Mouse (Mus musculus): ENCODE data around the gene Ube2ql1.

Gene Ube2ql1

DNA sequence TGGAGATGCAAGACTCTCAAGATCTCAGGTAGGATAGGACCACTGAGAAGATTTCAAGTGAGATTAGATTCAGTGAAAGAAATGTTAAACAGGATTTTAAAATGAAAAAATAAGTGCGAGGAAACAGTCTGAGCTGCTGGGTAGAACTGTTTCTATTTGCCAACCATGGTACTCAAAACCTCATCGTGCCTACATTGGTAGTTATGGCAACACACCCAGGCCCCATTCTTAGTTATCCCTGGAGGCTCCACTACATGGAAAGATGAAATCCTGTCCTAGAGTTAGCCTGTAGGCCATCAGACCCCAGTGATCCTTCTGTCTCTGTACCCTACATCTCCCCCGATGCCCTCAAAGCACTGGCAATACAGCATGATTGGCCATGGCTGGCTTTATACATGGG lies 14.3 kb downstream of the Ube2ql1 start:
- ChIA-PET POLR2A (no interaction called here), CTCF (no interaction called here)

DNA sequence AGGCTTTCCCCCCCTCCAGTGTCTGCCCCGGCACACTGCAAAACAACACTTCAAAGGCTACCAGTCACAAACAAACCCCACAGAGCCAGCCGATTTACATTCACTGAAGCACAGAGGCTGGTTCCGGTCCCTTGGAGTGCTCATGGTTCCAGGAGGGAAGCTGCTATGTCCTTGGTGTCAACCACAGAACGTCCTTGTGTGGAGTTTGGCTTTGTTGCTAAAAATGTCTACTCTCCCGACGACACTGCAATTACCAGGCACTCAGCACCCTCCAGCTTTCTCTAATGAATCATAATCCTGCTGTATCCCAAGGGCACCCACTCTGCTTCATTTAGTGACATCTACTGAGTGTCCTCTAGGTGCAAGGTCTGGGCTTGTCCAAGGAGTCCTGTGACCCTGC lies 18.5 kb downstream of the Ube2ql1 start:
- ChIA-PET CTCF (no interaction called here), POLR2A (no interaction called here)

DNA sequence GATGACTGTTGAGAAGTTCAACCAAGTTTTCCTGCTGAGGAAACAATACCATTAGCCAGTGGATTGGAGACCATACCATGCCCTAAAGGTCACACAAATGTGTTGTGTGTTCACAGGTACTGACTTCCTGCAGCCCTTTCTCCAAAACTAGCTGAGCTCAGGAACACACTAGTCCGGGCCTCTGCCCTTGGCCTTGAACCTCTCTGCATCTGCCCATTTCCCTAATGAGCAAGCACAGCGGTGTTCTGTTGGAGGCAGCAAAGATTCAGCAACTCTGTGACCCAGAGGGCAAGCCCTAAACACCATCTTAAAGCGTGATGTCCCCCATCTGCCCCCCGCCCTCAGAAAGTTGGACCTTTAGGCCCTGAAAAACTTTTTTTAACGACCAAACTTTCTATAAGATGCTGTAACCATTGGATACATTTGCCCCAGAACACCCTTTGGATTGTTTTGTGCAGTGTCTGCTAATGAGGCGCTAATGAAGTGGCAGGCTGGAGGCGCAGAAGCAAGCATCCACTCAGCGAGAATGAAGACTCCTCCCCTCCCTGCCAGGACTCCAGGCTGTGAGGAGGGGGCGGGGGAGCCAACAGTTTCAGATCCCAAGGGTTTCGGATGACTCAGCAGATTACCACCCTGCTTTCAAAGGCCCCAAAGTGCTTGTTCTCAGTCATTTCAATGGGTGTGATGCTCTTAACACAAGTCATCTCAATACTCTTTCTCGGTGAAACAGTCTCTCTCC lies 21.7 kb downstream of the Ube2ql1 start:
- POLR2A ChIA-PET, result interaction anchor here in 3 of 4 experiments (0.6 to 1.6 kb wide), 7 partner anchors 10 to 665 kb away, joined by 3 to 7 read pairs (median 4); no protein-coding TSS in a partner anchor
- CTCF ChIA-PET, result interaction anchor here in 1 of 4 experiments (0.8 kb wide), 1 partner anchor 27 kb away, joined by 3 read pairs; no protein-coding TSS in a partner anchor

DNA sequence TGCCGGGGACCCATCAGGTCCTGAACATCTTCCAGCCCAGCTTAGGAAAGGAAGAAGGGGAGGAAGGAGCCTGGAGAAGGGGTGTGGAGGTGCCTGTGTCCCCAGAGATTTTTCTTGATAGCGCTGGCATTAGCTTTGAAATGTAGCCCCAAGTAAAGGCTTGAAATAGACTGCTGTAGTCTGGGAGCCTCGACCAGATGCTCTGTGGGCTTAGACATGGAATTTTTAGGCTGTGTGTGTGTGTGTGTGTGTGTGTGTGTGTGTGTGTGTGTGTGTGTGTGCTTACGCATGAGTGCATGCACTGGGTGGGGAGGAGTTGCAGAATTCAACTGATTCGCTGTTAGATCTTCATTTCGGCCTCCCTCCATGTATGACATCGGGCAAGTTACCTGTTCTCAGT lies 31.5 kb downstream of the Ube2ql1 start:
- CTCF ChIA-PET, result no interaction called here

DNA sequence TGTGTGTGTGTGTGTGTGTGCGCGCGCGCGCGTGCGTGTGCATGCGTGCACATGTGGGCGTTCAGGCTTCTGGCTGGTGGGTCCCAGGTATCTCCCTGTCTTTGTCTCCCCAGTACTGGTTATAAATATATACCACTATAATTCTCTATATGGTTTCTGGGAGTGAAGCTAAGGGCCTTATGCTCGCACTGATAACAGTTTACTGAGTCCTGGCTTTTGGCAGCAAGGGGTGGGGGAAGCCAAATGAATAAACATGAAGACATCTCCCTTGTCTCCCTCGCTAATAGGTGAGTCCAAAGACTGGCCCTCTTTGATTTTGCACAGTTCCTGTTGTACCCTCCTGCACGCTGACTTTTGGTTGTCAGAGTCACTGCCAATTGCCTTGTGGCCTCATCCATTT lies 32.2 kb downstream of the Ube2ql1 start:
- POLR2A ChIA-PET, result interaction anchor here in 1 of 4 experiments (0.7 kb wide), 2 partner anchors 10 to 94 kb away, joined by 3 to 4 read pairs; no protein-coding TSS in a partner anchor
- CTCF ChIA-PET, result no interaction called here

More for the DNA sequence above, 31.5 kb downstream of the Ube2ql1 start:
- POLR2A ChIA-PET, result interaction anchor here in 1 of 4 experiments (0.7 kb wide), 2 partner anchors 9 to 199 kb away, joined by 3 to 6 read pairs; no protein-coding TSS in a partner anchor

DNA sequence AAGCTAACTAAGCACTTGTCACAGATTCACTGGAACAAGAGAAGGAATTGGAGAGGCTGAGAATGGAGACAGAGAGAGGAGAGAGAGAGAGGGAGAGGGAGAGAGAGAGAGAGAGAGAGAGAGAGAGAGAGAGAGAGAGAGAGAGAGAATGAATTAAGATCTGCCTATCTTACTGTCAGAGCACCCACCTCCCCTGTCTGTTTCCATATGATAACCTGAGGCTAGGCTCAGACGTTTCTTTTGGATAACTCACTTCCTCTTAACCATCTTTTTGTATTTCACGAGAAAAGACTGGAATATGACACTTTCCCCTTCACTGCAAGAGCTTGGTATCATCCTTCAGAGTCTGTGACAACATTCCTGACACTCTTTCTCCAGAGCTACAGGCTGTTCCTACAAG lies 32.8 kb downstream of the Ube2ql1 start:
- ChIA-PET CTCF (interaction anchor here in 3 of 4 experiments (0.5 to 0.9 kb wide), 4 partner anchors 10 to 165 kb away, joined by 3 to 10 read pairs (median 4); no protein-coding TSS in a partner anchor), POLR2A (interaction anchor here in 1 of 4 experiments (0.6 to 0.7 kb wide), 2 partner anchors 16 to 94 kb away, joined by 4 to 5 read pairs; no protein-coding TSS in a partner anchor)

DNA sequence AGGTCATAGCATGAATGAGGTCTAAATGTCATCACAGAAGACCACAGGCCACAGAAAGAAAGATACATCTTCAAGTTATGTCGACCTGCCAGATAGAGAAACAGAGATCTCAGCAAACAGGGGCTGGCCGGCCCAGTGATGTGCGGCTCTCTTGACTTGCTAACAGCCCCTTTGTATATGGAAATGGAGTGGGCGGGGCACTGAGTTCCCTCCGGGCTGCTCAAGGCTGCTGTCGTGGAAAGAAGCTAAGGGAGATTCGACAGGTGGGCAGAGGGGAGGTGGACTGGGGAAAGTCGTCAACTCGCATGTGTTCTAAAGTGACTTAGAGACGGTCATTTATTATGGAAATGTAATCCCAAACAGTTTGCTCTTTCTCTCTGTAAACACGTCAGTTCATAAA lies 36.2 kb downstream of the Ube2ql1 start:
- ChIA-PET POLR2A (interaction anchor here in 2 of 4 experiments (0.7 to 1.0 kb wide), 6 partner anchors 15 to 756 kb away, joined by 3 to 4 read pairs (median 3); partner anchors contain the start of gene Srd5a1 (in 1 of the 2)), CTCF (interaction anchor here in 3 of 4 experiments (0.5 to 1.1 kb wide), 5 partner anchors 13 to 884 kb away, joined by 3 to 8 read pairs (median 5); partner anchors contain the start of gene Ube2ql1 (in 1 of the 3))

DNA sequence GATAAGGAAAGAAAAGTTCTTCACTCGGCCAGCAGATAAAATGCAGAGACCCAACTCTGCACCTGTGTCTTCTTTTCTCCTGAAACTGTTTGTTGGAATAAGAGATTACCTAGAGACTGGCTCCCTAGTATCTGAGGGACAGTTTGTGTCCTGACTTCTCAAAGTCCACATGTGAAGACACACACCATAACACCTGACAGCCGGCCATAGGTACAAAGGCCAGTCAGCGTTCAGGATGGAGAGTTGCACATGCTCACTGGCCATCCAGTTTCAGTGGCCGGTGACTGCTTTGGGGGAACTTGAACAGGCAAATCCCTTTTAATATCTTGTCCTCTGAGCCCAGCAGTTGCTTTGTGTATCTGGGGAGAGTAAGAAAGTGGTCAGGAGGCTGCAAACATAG lies 38.3 kb downstream of the Ube2ql1 start:
- POLR2A ChIA-PET, result interaction anchor here in 1 of 4 experiments (0.8 kb wide), 1 partner anchor 33 kb away, joined by 3 read pairs; no protein-coding TSS in a partner anchor
- CTCF ChIA-PET, result no interaction called here

DNA sequence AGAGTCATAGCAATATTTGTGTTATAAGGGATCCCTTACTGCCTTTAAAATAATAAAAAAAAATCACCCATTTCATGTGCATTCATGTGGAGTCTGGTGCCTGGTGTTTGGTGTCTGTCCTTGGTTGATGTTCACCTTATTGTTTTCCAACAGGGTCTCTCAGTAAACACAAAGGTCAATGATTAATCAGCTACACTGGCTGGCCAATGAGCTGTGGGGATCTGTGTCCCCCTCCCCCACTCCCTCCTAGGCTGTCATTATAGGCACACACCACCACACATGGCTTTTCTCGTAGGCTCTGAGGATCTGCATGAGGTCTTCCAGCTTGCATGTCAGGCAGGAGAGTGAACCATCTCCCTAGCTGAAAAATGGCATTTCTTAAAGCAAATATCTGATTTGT lies 38.9 kb downstream of the Ube2ql1 start:
- POLR2A ChIA-PET, result interaction anchor here in 1 of 4 experiments (0.8 kb wide), 1 partner anchor 33 kb away, joined by 3 read pairs; no protein-coding TSS in a partner anchor

DNA sequence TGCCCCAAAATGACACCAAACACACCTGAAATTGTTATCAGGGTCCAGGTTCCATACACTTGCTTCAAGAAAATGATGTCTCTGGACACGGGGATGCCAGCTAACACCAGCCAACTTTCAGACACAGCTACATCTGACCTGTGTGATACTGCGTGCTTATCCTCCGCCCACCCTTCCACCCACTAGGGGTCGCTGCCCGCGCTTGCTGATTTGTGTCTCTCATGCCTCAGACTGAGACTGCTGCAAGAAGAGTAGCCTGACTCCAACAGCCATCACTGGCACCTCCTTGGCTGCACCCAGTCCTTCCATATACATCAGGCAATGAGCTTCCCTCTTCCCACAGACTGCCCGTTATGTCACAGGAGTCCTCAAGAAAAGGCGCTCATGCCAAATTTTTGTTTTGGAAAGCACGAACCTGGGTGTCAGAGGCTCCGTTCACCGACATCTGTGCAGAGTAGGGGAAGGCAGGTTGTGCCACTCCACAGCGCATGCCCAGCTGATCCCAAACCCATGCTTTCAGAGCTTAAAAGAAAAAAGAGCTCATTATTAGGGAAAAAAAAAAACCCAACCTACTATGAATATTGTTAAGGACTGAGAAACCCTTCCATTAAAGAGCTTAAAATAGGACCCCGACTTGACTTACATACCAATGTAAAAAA lies 43.2 kb downstream of the Ube2ql1 start:
- ChIA-PET POLR2A (interaction anchor here in 3 of 4 experiments (0.6 to 1.3 kb wide), 4 partner anchors 37 to 75 kb away, joined by 3 read pairs; no protein-coding TSS in a partner anchor), CTCF (interaction anchor here (0.5 to 1.5 kb wide), 30 partner anchors 9 to 1928 kb away, joined by 3 to 9 read pairs (median 4); partner anchors contain the start of gene Ube2ql1 (in 1 of the 4))

More for the DNA sequence above, 38.9 kb downstream of the Ube2ql1 start:
- CTCF ChIA-PET, result no interaction called here

DNA sequence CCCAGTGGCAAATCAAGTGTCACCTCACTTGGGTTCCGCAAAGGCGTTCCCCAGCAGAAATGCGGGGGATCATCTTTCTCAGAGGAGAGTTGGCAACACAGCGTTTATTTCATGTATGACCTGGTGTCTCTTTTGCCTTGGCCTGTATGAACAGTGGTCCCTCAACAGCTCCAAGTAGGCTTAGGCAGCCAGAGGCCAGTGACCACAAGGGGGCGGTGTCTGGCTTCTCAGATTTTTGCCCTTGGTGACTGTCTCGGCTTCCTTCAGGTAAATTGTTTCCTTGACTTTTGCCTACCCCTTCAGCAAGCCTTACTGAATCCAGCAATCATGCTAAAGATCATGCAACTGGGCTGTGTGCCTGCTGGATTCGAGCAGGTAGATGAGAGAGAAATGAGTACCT lies 48.6 kb downstream of the Ube2ql1 start:
- ChIA-PET POLR2A (no interaction called here), CTCF (interaction anchor here (0.6 to 1.9 kb wide), 16 partner anchors 12 to 1198 kb away, joined by 3 to 15 read pairs (median 4); no protein-coding TSS in a partner anchor)

DNA sequence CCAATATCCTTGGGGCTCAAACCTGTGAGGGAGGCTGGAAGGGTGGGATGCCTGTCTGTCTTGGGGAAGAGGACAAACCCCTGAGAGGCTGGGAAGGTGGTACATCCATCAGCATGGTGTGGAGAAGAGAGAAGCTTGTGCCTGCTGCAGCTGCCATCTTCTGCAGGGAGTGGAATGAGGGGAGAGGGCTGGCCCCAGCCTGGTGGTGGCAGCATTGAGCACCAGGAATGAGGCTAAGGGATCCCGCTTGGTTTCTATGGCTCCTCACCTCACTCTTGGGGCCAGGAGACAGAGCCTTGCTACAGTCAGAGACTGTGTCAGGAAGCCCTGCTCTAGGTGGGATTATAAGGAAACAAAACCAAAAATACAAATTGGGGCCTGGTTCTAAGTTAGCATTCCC lies 52.7 kb downstream of the Ube2ql1 start:
- POLR2A ChIA-PET, result no interaction called here

DNA sequence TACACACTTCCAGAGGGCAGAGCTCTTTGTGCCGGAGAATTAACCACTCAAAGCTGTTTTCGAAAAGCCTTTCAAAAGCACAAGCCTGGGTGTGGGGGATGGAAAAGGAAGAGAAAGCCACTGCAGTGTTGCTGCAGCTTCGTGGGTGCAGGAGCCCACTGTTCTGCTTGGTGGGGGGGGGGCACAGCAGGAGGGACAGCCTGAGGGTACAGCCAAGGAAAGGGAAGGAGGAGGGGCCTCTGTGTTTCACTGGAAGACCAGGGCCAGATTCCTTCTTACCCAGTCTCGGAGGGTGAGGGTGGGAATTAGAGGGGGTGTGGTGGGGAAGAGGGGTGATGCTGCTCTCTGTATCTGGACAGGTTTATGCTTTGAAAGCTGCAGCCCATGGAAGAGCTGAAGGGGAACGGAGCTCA lies 54.3 kb downstream of the Ube2ql1 start:
- POLR2A ChIA-PET, result interaction anchor here in 3 of 4 experiments (0.7 to 0.9 kb wide), 3 partner anchors 115 to 271 kb away, joined by 3 to 7 read pairs (median 5); no protein-coding TSS in a partner anchor
- CTCF ChIA-PET, result interaction anchor here in 1 of 4 experiments (0.7 to 2.2 kb wide), 3 partner anchors 11 to 902 kb away, joined by 3 to 5 read pairs (median 5); no protein-coding TSS in a partner anchor

More for the DNA sequence above, 52.7 kb downstream of the Ube2ql1 start:
- CTCF ChIA-PET, result interaction anchor here (0.5 to 2.2 kb wide), 11 partner anchors 10 to 1321 kb away, joined by 3 to 7 read pairs (median 3); no protein-coding TSS in a partner anchor

DNA sequence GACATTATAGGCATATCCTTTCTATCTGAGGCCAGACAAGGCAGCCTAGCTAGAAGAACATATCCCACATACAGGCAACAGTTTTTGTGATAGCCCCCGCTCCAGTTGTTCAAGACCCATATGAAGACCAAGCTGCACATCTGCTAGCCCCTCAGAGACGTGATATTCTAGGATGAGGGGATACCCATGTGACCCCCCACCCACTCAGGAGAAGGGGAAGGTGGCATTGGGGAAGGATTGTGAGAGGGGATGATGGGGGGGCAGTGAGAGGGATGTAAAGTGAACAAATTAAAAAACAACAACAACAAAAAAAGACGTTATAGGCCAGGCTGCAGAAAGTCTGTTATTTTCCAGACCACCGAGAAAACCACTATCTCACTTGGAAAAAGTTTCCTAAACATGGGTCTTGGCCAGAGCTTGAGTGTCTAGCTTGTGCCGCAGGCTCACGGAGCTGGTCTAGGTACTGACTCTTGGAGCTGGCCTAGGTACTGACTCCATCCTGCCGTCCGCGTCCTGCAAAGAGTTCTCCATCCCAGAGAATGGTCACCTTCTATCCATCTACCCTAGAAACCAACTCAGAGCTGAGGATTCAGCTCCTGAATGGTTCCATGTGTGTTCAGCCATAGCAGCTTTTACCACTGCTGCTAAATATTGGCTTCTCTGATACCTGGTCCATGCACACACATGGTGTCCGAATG lies 65.6 kb downstream of the Ube2ql1 start:
- POLR2A ChIA-PET, result interaction anchor here in 2 of 4 experiments (0.6 to 0.7 kb wide), 2 partner anchors 194 to 244 kb away, joined by 3 to 4 read pairs; no protein-coding TSS in a partner anchor
- CTCF ChIA-PET, result interaction anchor here in 1 of 4 experiments (0.5 kb wide), 1 partner anchor 397 kb away, joined by 3 read pairs; no protein-coding TSS in a partner anchor

DNA sequence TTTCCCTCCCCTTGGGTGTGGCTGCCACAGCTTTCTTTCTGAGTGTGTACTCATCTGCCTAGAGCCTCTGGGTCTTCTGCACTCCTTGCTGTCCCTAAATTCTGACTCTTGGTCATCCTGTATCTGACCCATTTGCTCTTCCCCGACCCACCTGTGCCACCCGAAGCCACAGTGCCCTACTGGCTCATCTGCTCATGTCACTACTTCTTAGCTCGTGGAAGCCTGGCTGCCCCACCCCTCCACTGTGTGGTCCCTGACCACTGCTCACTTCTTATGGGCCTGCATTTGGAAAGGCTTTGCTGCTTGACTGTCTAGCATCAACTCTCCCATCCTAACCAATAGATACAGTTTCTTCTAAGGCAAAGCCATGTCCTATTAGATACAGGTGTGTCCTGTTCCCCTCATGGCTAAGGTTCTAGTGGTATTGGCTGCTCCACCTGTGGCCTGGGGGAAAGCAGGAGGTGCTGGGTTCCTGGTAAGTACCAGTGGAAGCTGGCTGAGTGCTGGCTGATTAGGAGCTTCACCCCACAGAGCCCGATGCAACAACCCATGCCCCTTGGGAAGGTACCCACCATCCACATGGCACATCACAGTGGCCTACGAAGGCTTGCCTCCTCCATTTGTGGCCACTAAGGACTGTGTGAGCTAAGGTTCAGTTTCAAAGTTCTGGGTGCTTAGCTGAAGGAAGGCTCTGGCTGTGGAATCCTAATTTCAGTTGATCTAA lies 66.3 kb downstream of the Ube2ql1 start:
- CTCF ChIA-PET, result interaction anchor here in 1 of 4 experiments (0.7 kb wide), 1 partner anchor 13 kb away, joined by 3 read pairs; no protein-coding TSS in a partner anchor
- POLR2A ChIA-PET, result interaction anchor here in 2 of 4 experiments (0.6 to 1.4 kb wide), 2 partner anchors 62 to 245 kb away, joined by 3 to 4 read pairs; partner anchors contain the start of gene Srd5a1 (in 1 of the 2)

DNA sequence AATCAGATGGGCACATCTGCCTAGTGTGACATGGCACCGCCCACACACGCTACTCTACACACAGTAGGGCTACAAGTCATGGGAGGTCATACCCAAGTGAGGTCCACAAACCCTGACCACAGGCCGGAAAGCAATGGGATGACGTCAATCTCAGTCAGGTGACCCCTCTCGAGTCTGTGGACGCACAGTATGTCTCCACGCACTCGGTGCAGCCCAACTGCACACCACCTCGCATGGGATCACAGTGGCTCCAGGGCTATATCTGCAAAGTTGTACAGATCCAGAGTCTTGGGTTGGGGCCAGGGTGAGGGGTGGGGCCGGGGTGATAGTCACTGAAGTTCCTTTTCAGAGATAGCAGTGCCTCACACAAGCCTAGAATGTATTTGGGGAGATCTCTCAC lies 67.1 kb downstream of the Ube2ql1 start:
- POLR2A ChIA-PET, result interaction anchor here in 1 of 4 experiments (1.4 kb wide), 1 partner anchor 61 kb away, joined by 3 read pairs; the partner anchor contains the start of gene Srd5a1
- CTCF ChIA-PET, result interaction anchor here in 1 of 4 experiments (1.1 kb wide), 1 partner anchor 160 kb away, joined by 3 read pairs; no protein-coding TSS in a partner anchor

DNA sequence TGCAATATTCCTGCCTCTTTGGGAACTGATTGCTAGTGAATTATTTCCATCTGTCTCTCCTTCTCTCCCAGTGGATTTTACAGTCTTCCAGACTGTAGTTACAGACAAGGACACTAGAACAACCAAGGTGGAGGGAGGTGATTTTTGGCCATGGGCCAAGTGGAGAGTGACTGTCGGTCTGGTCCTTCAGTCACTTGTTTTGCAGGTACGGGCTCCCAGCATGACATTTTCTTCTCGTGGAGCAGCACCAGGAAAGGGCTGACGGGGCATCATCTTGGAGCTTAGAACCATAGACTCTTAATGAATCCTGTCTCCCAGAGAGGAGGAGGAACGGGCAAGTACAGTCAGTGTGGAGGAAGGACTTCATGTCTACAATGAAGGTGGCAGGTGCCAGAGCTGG lies 67.6 kb downstream of the Ube2ql1 start:
- POLR2A ChIA-PET, result interaction anchor here in 1 of 4 experiments (1.4 kb wide), 1 partner anchor 61 kb away, joined by 3 read pairs; the partner anchor contains the start of gene Srd5a1
- CTCF ChIA-PET, result interaction anchor here in 1 of 4 experiments (1.1 kb wide), 1 partner anchor 160 kb away, joined by 3 read pairs; no protein-coding TSS in a partner anchor

Measured in embryonic stem cell, embryonic (primary cell).